Mouse (Mus musculus): ENCODE data around the gene Bcas1. TPM values are rescaled to one million over a fixed set of nuclear protein-coding genes. Genes with fewer than 3 reads are reported as not detected.

The Bcas1 gene
- polyA plus RNA-seq, 1 experiment = 0.11 TPM

DNA sequence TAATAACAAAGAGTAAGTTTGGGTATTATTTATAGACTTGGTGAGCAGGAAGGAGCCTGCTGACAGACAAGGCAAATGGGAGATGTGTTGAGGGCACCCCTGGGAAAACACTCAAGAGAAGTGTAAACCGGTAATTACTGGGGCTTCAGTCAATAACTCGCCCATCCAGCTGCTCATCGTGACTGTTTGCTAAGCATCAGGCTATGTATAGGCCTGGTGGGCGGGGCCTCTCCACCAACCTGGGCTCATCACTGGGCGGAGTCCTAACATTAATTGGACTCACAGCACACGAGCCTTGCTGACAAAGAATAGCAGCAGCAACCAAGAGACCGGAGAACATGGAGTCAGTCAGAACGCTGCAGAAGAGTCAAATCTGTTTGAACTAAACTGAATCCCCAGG lies 1.3 kb upstream of the Bcas1 start:
- no peak for DNase-seq (ENCODE audit: low read depth in 1 of 2, low spot score in 2 of 2)
- 73% methylated on average over 8 of the region's 8 CpGs for WGBS
- no peaks in the 10 kb centered on the region for H3K4me1 ChIP-seq (ENCODE audit: control insufficient read depth, insufficient read depth, insufficient read length)
- no peak overlapping the region for H3K4me3 ChIP-seq (ENCODE audit: extremely low read depth, insufficient read depth, insufficient read length)
- H3K27ac ChIP-seq (ENCODE audit: insufficient read depth, low read length) = no peak overlapping the region
- no peaks in the 10 kb centered on the region for H3K27me3 ChIP-seq (ENCODE audit: control insufficient read depth, insufficient read depth, low read length)
- H3K36me3 ChIP-seq (ENCODE audit: control insufficient read depth, insufficient read depth, low read length) = no peaks in the 10 kb centered on the region
- TF ChIP-seq CTCF (IDR thresholded peaks at IDR 0.05; ENCODE audit: extremely low read depth, insufficient read depth, insufficient read length, insufficient replicate concordance) (no peak), POLR2A (IDR thresholded peaks at IDR 0.05; ENCODE audit: low read depth, low read length) (no peak)

DNA sequence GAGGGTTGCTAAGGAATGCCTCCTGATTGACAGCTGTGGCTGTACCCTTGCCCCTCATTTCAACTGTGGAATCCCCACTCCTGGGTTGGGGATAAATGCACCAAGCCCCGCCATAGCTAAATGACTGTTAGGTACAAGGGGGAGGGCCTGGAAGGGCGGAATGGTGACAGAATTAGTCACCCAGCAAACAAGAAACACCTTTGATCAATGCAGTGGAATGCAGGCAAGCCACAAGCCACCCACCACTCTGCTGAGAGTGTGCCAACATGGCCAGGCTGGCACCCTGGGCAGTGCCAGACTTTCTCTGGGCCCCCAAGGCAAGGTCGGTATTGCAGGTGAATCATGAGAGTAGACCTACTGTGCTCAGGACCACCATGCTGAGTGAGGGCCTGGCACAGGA lies 3.5 kb downstream of the Bcas1 start:
- Histone ChIP-seq H3K4me1 (ENCODE audit: control insufficient read depth, insufficient read depth, insufficient read length) (no peaks in the 10 kb centered on the region), H3K27me3 (ENCODE audit: control insufficient read depth, insufficient read depth, low read length) (no peaks in the 10 kb centered on the region), H3K36me3 (ENCODE audit: control insufficient read depth, insufficient read depth, low read length) (no peaks in the 10 kb centered on the region), H3K4me3 (ENCODE audit: extremely low read depth, insufficient read depth, insufficient read length) (no peak overlapping the region), H3K27ac (ENCODE audit: insufficient read depth, low read length) (no peak overlapping the region)
- WGBS = 76% methylated on average over 3 of the region's 3 CpGs
- TF ChIP-seq CTCF (IDR thresholded peaks at IDR 0.05; ENCODE audit: extremely low read depth, insufficient read depth, insufficient read length, insufficient replicate concordance) = no peak
- no peak for TF ChIP-seq POLR2A (IDR thresholded peaks at IDR 0.05; ENCODE audit: low read depth, low read length)
- DNase-seq (ENCODE audit: low read depth in 1 of 2, low spot score in 2 of 2) = no peak

DNA sequence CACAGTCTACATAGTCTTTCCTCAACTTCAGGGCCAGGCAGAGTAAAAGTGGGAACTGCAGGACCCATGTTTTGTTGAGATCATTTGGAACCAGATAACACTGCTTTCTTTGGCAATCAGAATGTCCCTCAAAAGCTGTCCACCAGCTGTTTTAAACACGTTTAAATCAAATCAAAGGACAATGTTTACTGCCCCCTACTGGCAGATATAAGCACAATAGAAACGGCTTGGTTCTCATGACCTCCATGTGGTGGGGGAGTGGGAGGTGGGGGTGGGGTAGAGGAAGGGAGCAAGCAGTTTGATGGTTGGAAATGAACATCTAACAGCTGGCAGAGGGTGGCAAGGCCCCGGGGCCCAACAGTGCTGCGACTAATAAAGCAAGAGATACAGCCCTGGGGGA lies 5.7 kb downstream of the Bcas1 start:
- Histone ChIP-seq H3K4me1 (ENCODE audit: control insufficient read depth, insufficient read depth, insufficient read length) (no peaks in the 10 kb centered on the region), H3K4me3 (ENCODE audit: extremely low read depth, insufficient read depth, insufficient read length) (no peak overlapping the region), H3K27me3 (ENCODE audit: control insufficient read depth, insufficient read depth, low read length) (no peaks in the 10 kb centered on the region), H3K36me3 (ENCODE audit: control insufficient read depth, insufficient read depth, low read length) (no peaks in the 10 kb centered on the region), H3K27ac (ENCODE audit: insufficient read depth, low read length) (no peak overlapping the region)
- TF ChIP-seq POLR2A (IDR thresholded peaks at IDR 0.05; ENCODE audit: low read depth, low read length) (no peak), CTCF (IDR thresholded peaks at IDR 0.05; ENCODE audit: extremely low read depth, insufficient read depth, insufficient read length, insufficient replicate concordance) (no peak)
- WGBS = 45% methylated on average over 4 of the region's 4 CpGs
- DNase-seq (ENCODE audit: low read depth in 1 of 2, low spot score in 2 of 2) = no peak

DNA sequence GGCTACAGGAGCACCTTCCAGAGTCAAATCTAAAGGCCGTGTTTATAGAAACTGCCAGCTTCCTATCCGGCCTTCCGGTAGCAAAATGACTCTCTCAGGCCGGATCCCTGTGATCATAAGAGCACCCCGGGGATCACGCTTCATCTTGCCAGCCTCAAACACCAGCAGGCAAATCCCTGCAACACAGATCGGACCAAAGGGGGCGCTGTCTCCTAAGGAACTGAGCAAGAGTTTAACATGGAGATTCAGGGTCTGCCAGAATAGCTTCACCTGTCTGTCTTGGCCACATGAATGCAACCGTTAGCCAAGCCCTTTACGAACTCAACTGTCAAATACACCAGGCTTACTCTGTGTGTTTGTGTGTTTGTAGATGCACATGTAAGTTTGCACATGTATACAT lies 8.9 kb downstream of the Bcas1 start:
- H3K4me1 ChIP-seq (ENCODE audit: control insufficient read depth, insufficient read depth, insufficient read length) = no peaks in the 10 kb centered on the region
- H3K4me3 ChIP-seq (ENCODE audit: extremely low read depth, insufficient read depth, insufficient read length) = no peak overlapping the region
- peak in 1 of 2 experiments; percentile 5 for DNase-seq (ENCODE audit: low read depth in 1 of 2, low spot score in 2 of 2)
- WGBS = 65% methylated on average over 10 of the region's 10 CpGs
- no peak overlapping the region for H3K27ac ChIP-seq (ENCODE audit: insufficient read depth, low read length)
- H3K36me3 ChIP-seq (ENCODE audit: control insufficient read depth, insufficient read depth, low read length) = no peaks in the 10 kb centered on the region
- no peak for TF ChIP-seq POLR2A (IDR thresholded peaks at IDR 0.05; ENCODE audit: low read depth, low read length)
- TF ChIP-seq CTCF (IDR thresholded peaks at IDR 0.05; ENCODE audit: extremely low read depth, insufficient read depth, insufficient read length, insufficient replicate concordance) = no peak
- H3K27me3 ChIP-seq (ENCODE audit: control insufficient read depth, insufficient read depth, low read length) = no peaks in the 10 kb centered on the region

DNA sequence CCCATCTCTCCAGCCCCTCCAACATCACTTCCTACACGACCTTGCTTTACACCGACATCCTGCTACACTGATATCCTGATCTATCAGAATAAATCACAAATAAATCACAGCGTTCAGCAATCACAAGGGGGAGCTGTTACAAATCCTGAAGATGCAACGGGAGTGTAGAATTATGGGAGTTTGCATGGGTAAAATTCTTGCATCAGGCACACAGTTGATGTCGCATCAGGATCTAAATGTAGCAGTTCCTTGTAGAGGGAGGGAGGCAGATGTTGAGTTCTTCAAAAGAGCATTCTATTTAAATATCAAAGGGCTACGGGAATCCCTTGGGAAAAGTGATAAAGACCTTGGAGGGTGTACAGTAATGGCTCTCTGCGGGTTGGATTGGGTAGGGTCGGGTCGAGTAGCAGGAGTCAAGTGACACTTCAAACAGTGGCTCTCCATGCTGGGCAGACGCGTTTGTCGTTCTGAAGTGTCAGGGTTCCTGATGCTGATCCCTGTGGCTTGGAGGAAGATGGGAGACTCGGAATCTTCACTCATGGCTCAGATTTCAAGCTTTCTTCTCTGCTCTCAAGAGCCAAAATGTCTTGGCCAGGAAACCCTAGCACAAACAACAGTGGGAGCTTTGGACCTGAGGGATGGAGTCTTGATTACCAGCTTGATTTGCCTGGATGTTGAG lies 16.0 kb downstream of the Bcas1 start:
- H3K4me3 ChIP-seq (ENCODE audit: extremely low read depth, insufficient read depth, insufficient read length) = no peak overlapping the region
- no peak overlapping the region for H3K27ac ChIP-seq (ENCODE audit: insufficient read depth, low read length)
- no peaks in the 10 kb centered on the region for H3K36me3 ChIP-seq (ENCODE audit: control insufficient read depth, insufficient read depth, low read length)
- WGBS = 9% methylated on average over 13 of the region's 13 CpGs
- no peaks in the 10 kb centered on the region for H3K4me1 ChIP-seq (ENCODE audit: control insufficient read depth, insufficient read depth, insufficient read length)
- H3K27me3 ChIP-seq (ENCODE audit: control insufficient read depth, insufficient read depth, low read length) = no peaks in the 10 kb centered on the region
- DNase-seq (ENCODE audit: low read depth in 1 of 2, low spot score in 2 of 2) = no peak
- TF ChIP-seq CTCF (IDR thresholded peaks at IDR 0.05; ENCODE audit: extremely low read depth, insufficient read depth, insufficient read length, insufficient replicate concordance) (no peak), POLR2A (IDR thresholded peaks at IDR 0.05; ENCODE audit: low read depth, low read length) (no peak)

DNA sequence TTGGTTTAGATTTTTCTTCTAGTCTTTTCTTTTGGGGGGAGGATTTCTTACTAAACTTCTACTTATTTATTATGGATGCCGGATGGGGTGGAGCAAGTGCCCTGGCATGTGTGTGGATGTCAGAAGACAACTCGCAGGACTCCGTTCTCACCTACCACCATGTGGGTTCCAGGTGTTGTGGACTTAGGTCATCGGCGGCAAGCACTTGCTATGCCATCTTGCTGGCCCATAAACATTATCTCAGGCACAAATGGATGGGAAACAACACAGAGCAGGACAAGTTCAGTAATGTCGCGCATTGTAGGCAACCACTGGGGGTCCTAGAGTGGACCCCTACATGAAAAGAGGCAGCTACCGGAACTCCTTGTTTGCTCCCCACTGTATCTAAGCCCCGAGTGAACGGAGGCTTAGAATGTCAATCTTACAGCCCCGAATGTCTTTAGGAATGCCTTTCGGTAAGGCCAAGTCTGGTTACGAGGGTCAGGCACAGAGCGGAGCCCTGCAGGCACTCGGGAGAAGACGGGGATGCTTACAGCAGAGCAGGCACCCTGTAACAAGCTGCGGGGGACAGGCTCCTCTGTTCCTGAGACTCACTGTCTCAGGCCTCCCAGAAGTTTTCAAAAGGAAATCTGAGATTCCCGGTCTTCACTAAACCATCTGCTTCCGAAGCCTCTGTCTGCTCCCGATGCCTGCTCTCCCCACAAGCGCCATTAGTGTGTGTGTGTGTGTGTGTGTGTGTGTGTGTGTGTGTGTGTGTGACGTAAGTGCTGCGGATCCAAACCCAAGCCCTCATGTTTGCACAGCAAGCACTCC lies 16.8 kb downstream of the Bcas1 start:
- 34% methylated on average over 23 of the region's 23 CpGs for WGBS
- no peaks in the 10 kb centered on the region for H3K36me3 ChIP-seq (ENCODE audit: control insufficient read depth, insufficient read depth, low read length)

DNA sequence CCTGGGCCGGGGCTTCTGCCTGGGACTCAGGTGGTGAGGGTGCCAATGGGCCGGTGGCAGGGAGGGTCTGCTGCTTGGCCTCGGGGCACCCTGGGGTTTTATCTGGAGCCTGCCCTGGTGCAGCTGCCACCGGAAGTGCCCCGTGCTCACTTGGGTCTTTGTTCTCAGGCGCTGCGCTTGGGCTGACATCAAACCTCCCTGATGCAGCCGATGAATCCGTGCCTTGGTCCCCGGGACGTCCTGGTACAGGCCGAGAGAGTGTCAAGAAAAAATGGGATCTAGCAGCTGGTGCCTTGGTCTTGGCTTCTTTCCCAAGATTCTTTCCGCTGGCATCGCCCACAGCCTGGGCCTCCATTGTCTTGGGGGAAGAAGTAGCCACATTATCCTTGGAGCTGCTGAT lies 21.2 kb downstream of the Bcas1 start:
- DNase-seq (ENCODE audit: low read depth in 1 of 2, low spot score in 2 of 2) = no peak
- Histone ChIP-seq H3K4me1 (ENCODE audit: control insufficient read depth, insufficient read depth, insufficient read length) (no peaks in the 10 kb centered on the region), H3K4me3 (ENCODE audit: extremely low read depth, insufficient read depth, insufficient read length) (no peak overlapping the region), H3K27ac (ENCODE audit: insufficient read depth, low read length) (no peak overlapping the region), H3K36me3 (ENCODE audit: control insufficient read depth, insufficient read depth, low read length) (no peaks in the 10 kb centered on the region), H3K27me3 (ENCODE audit: control insufficient read depth, insufficient read depth, low read length) (no peaks in the 10 kb centered on the region)
- no peak for TF ChIP-seq CTCF (IDR thresholded peaks at IDR 0.05; ENCODE audit: extremely low read depth, insufficient read depth, insufficient read length, insufficient replicate concordance)
- TF ChIP-seq POLR2A (IDR thresholded peaks at IDR 0.05; ENCODE audit: low read depth, low read length) = no peak
- WGBS = 88% methylated on average over 14 of the region's 14 CpGs

More for the DNA sequence above, 16.8 kb downstream of the Bcas1 start:
- Histone ChIP-seq H3K27ac (ENCODE audit: insufficient read depth, low read length) (no peak overlapping the region), H3K27me3 (ENCODE audit: control insufficient read depth, insufficient read depth, low read length) (no peaks in the 10 kb centered on the region), H3K4me1 (ENCODE audit: control insufficient read depth, insufficient read depth, insufficient read length) (no peaks in the 10 kb centered on the region), H3K4me3 (ENCODE audit: extremely low read depth, insufficient read depth, insufficient read length) (no peak overlapping the region)
- no peak for TF ChIP-seq POLR2A (IDR thresholded peaks at IDR 0.05; ENCODE audit: low read depth, low read length)
- no peak for TF ChIP-seq CTCF (IDR thresholded peaks at IDR 0.05; ENCODE audit: extremely low read depth, insufficient read depth, insufficient read length, insufficient replicate concordance)
- DNase-seq (ENCODE audit: low read depth in 1 of 2, low spot score in 2 of 2) = no peak
